Mouse (Mus musculus) lung, postnatal 25 days (tissue): ENCODE measurements at regions not wholly inside any gene's neighbourhood (a gene's known extent, or its start where the extent isn't known, plus 50 kb on each side); places are given as distances from the start of the nearest gene placed in this dataset.
A peak's percentile ranks its signal among the peaks of the same experiment; 100 is the strongest.

Experiments
- DNase-seq: peaks from one replicate; pipeline ENCODE4 v3.0.0; 2022; ENCODE audit warnings: low spot score

GRCm38 (mm10) chr17:52036479-52036878 is 203.4 kb upstream of the Satb1 start:
- no peak for DNase-seq

GRCm38 (mm10) chr17:52031079-52031478 is 198.0 kb upstream of the Satb1 start:
- no peak for DNase-seq

GRCm38 (mm10) chr17:51986920-51987319 is 153.8 kb upstream of the Satb1 start:
- no peak for DNase-seq

- no peak for DNase-seq
These were observed 153.1 kb upstream of the Satb1 start for GRCm38 (mm10) chr17:51986212-51986611.

GRCm38 (mm10) chr17:51979126-51979525 is 146.0 kb upstream of the Satb1 start:
- no peak for DNase-seq

GRCm38 (mm10) chr17:51971444-51971843 is 138.4 kb upstream of the Satb1 start:
- no peak for DNase-seq

GRCm38 (mm10) chr17:51966573-51967284 is 133.6 kb upstream of the Satb1 start:
- no peak for DNase-seq

- DNase-seq: no peak
These were observed 129.5 kb upstream of the Satb1 start for GRCm38 (mm10) chr17:51962529-51963110.

GRCm38 (mm10) chr17:51961337-51961736 is 128.2 kb upstream of the Satb1 start:
- no peak for DNase-seq

- DNase-seq: no peak
These were observed 123.2 kb upstream of the Satb1 start for GRCm38 (mm10) chr17:51956275-51956674.

- no peak for DNase-seq
These were observed 104.6 kb upstream of the Satb1 start for GRCm38 (mm10) chr17:51937707-51938106.

- DNase-seq: no peak
These were observed 103.0 kb upstream of the Satb1 start for GRCm38 (mm10) chr17:51936071-51936470.

GRCm38 (mm10) chr17:51926392-51926791 is 93.3 kb upstream of the Satb1 start:
- DNase-seq: no peak

- DNase-seq: no peak
These were observed 73.9 kb upstream of the Satb1 start for GRCm38 (mm10) chr17:51907031-51907430.

GRCm38 (mm10) chr17:51906418-51906817 is 73.3 kb upstream of the Satb1 start:
- DNase-seq: no peak

- peak; percentile 36 for DNase-seq
These were observed 70.8 kb upstream of the Satb1 start for GRCm38 (mm10) chr17:51903885-51904284.

- DNase-seq: no peak
These were observed 66.3 kb upstream of the Satb1 start for GRCm38 (mm10) chr17:51899376-51899775.

GRCm38 (mm10) chr17:51896160-51896559 is 63.1 kb upstream of the Satb1 start:
- no peak for DNase-seq

- no peak for DNase-seq
These were observed 61.2 kb upstream of the Satb1 start for GRCm38 (mm10) chr17:51894278-51894677.

- no peak for DNase-seq
These were observed 59.8 kb upstream of the Satb1 start for GRCm38 (mm10) chr17:51892856-51893255.

- DNase-seq: no peak
These were observed 59.1 kb upstream of the Satb1 start for GRCm38 (mm10) chr17:51892159-51892558.
